Mouse (Mus musculus): ENCODE data around the gene Hs2st1.

GRCm38 (mm10) chr3:144459285-144459697 lies 110.7 kb downstream of the Hs2st1 start:
- TF ChIP-seq CTCF (IDR thresholded peaks at IDR 0.05; ENCODE audit: insufficient read depth, low read depth, low read length) (no peak), POLR2A (IDR thresholded peaks at IDR 0.05; ENCODE audit: insufficient read depth, low read depth, low read length) (no peak)

All from olfactory bulb, adult 2 months (tissue).